Mouse (Mus musculus) right cerebral cortex, postnatal 10 days (tissue): ENCODE measurements at regions not wholly inside any gene's neighbourhood (a gene's known extent, or its start where the extent isn't known, plus 50 kb on each side); places are given as distances from the start of the nearest gene placed in this dataset.

ENCODE experiments used
- DNase-seq, 2 experiments: peaks; one replicate each; pipeline ENCODE4 v3.0.0; 2021; ENCODE audit warnings: low spot score in 2 of 2

GRCm38 (mm10) chr5:106191141-106191540 is 266.8 kb downstream of the Barhl2 start:
- DNase-seq: no peak

GRCm38 (mm10) chr5:106181726-106182125 is 276.2 kb downstream of the Barhl2 start:
- no peak for DNase-seq

- no peak for DNase-seq
Observed at GRCm38 (mm10) chr5:106172162-106172561, 285.8 kb downstream of the Barhl2 start.

- no peak for DNase-seq
Observed at GRCm38 (mm10) chr5:106170405-106170804, 287.6 kb downstream of the Barhl2 start.

GRCm38 (mm10) chr5:106167556-106167955 is 290.4 kb downstream of the Barhl2 start:
- no peak for DNase-seq

- DNase-seq: no peak
Observed at GRCm38 (mm10) chr5:106166266-106166665, 289.9 kb downstream of the Zfp326 start.

- no peak for DNase-seq
Observed at GRCm38 (mm10) chr5:106164190-106164589, 287.8 kb downstream of the Zfp326 start.

GRCm38 (mm10) chr5:106162981-106163653 is 286.8 kb downstream of the Zfp326 start:
- DNase-seq: no peak

GRCm38 (mm10) chr5:106139109-106139508 is 262.7 kb downstream of the Zfp326 start:
- no peak for DNase-seq

GRCm38 (mm10) chr5:106122928-106123327 is 246.6 kb downstream of the Zfp326 start:
- no peak for DNase-seq

- DNase-seq: no peak
Observed at GRCm38 (mm10) chr5:106119584-106119983, 243.2 kb downstream of the Zfp326 start.

GRCm38 (mm10) chr5:106113186-106113585 is 236.8 kb downstream of the Zfp326 start:
- no peak for DNase-seq

- no peak for DNase-seq
Observed at GRCm38 (mm10) chr5:106108474-106108971, 232.2 kb downstream of the Zfp326 start.

GRCm38 (mm10) chr5:106102255-106102654 is 225.9 kb downstream of the Zfp326 start:
- no peak for DNase-seq

- DNase-seq: peak; percentile 39 to 48
Observed at GRCm38 (mm10) chr5:106098887-106099286, 222.5 kb downstream of the Zfp326 start.

GRCm38 (mm10) chr5:106089332-106089731 is 213.0 kb downstream of the Zfp326 start:
- peak; percentile 25 to 38 for DNase-seq

GRCm38 (mm10) chr5:106088478-106089185 is 212.3 kb downstream of the Zfp326 start:
- DNase-seq: no peak

- no peak for DNase-seq
Observed at GRCm38 (mm10) chr5:106083786-106084185, 207.4 kb downstream of the Zfp326 start.

GRCm38 (mm10) chr5:106082891-106083290 is 206.5 kb downstream of the Zfp326 start:
- no peak for DNase-seq

- DNase-seq: no peak
Observed at GRCm38 (mm10) chr5:106067124-106067551, 190.8 kb downstream of the Zfp326 start.

- no peak for DNase-seq
Observed at GRCm38 (mm10) chr5:106066706-106067105, 190.3 kb downstream of the Zfp326 start.

GRCm38 (mm10) chr5:106064366-106064765 is 188.0 kb downstream of the Zfp326 start:
- no peak for DNase-seq

- no peak for DNase-seq
Observed at GRCm38 (mm10) chr5:106062926-106063325, 186.6 kb downstream of the Zfp326 start.
